Mouse (Mus musculus) small intestine, adult 2 months (tissue): Measurements from ENCODE around the gene Dlgap1.

ENCODE experiments used
- CTCF ChIP-seq: fragments of 200-500 bp; IDR thresholded peaks from 2 replicates; pipeline ENCODE4 v1.5.1; 2012; ENCODE audit warnings: low read depth, mild to moderate bottlenecking, control low read depth, inconsistent platforms, low read length, moderate library complexity, mixed read lengths; ENCODE audit not compliant: insufficient replicate concordance, insufficient read length; ENCODE audit errors: extremely low read depth
- POLR2A ChIP-seq: fragments of 200-500 bp; IDR thresholded peaks from 2 replicates; pipeline ENCODE4 v1.6.1; 2012; ENCODE audit warnings: low read depth, mild to moderate bottlenecking, control low read depth, inconsistent platforms, low read length, moderate library complexity

- TF ChIP-seq CTCF (no peak), POLR2A (no peak)
Measured at GRCm38 (mm10) chr17:70462771-70463491, 494.1 kb downstream of the Dlgap1 start.
